Mouse (Mus musculus): ENCODE results near the gene Ctsa.
"Not testable (repeated sequence)": the region's sequence is repeated elsewhere in the genome, so short reads cannot be mapped to it uniquely, and the experiment has no call there.

The Ctsa gene

GRCm38 (mm10) chr2:164835164-164835563 is 2.5 kb downstream of the Ctsa start:
- ATAC-seq (ENCODE audit: insufficient number of reproducible peaks, low FRiP score, low TSS enrichment), result no peak

- no peak for ATAC-seq (ENCODE audit: insufficient number of reproducible peaks, low FRiP score, low TSS enrichment)
These were observed 13.1 kb downstream of the Ctsa start for GRCm38 (mm10) chr2:164845782-164846181.

GRCm38 (mm10) chr2:164850061-164850460 is 17.4 kb downstream of the Ctsa start:
- ATAC-seq (ENCODE audit: insufficient number of reproducible peaks, low FRiP score, low TSS enrichment), result no peak

- ATAC-seq (ENCODE audit: insufficient number of reproducible peaks, low FRiP score, low TSS enrichment), result not testable (repeated sequence)
These were observed 22.9 kb downstream of the Ctsa start for GRCm38 (mm10) chr2:164855572-164855971.

- 0 out of 2 replicates have a peak, but pooled peaks have one; percentile 26 for ATAC-seq (ENCODE audit: insufficient number of reproducible peaks, low FRiP score, low TSS enrichment)
These were observed 23.8 kb downstream of the Ctsa start for GRCm38 (mm10) chr2:164856309-164857100.

GRCm38 (mm10) chr2:164857101-164857821 is 24.6 kb downstream of the Ctsa start, which contains the start of gene Pltp:
Pltp (minus strand) TSS chr2:164857711.
- no peak for ATAC-seq (ENCODE audit: insufficient number of reproducible peaks, low FRiP score, low TSS enrichment)

GRCm38 (mm10) chr2:164857842-164858553 is 25.3 kb downstream of the Ctsa start:
- no peak for ATAC-seq (ENCODE audit: insufficient number of reproducible peaks, low FRiP score, low TSS enrichment)

GRCm38 (mm10) chr2:164859155-164859554 is 26.5 kb downstream of the Ctsa start:
- no peak for ATAC-seq (ENCODE audit: insufficient number of reproducible peaks, low FRiP score, low TSS enrichment)

- no peak for ATAC-seq (ENCODE audit: insufficient number of reproducible peaks, low FRiP score, low TSS enrichment)
These were observed 27.2 kb downstream of the Ctsa start for GRCm38 (mm10) chr2:164859640-164860432.

GRCm38 (mm10) chr2:164861094-164861493 is 28.4 kb downstream of the Ctsa start:
- no peak for ATAC-seq (ENCODE audit: insufficient number of reproducible peaks, low FRiP score, low TSS enrichment)

GRCm38 (mm10) chr2:164862179-164862861 is 29.6 kb downstream of the Ctsa start:
- ATAC-seq (ENCODE audit: insufficient number of reproducible peaks, low FRiP score, low TSS enrichment), result no peak

GRCm38 (mm10) chr2:164863411-164863810 is 30.7 kb downstream of the Ctsa start:
- not testable (repeated sequence) for ATAC-seq (ENCODE audit: insufficient number of reproducible peaks, low FRiP score, low TSS enrichment)

- ATAC-seq (ENCODE audit: insufficient number of reproducible peaks, low FRiP score, low TSS enrichment), result no peak
These were observed 31.9 kb downstream of the Ctsa start for GRCm38 (mm10) chr2:164864593-164864992.

- ATAC-seq (ENCODE audit: insufficient number of reproducible peaks, low FRiP score, low TSS enrichment), result no peak
These were observed 34.3 kb downstream of the Ctsa start for GRCm38 (mm10) chr2:164866741-164867551.

- no peak for ATAC-seq (ENCODE audit: insufficient number of reproducible peaks, low FRiP score, low TSS enrichment)
These were observed 34.9 kb downstream of the Ctsa start for GRCm38 (mm10) chr2:164867566-164867965.

- ATAC-seq (ENCODE audit: insufficient number of reproducible peaks, low FRiP score, low TSS enrichment), result no peak
These were observed 35.8 kb downstream of the Ctsa start for GRCm38 (mm10) chr2:164868491-164868890.

- ATAC-seq (ENCODE audit: insufficient number of reproducible peaks, low FRiP score, low TSS enrichment), result no peak
These were observed 39.1 kb downstream of the Ctsa start for GRCm38 (mm10) chr2:164871602-164872303.

- no peak for ATAC-seq (ENCODE audit: insufficient number of reproducible peaks, low FRiP score, low TSS enrichment)
These were observed 40.9 kb downstream of the Ctsa start for GRCm38 (mm10) chr2:164873621-164874020.
